Mouse (Mus musculus) testis, postnatal 10 days (tissue): Measurements from ENCODE around the gene Mdm2.
"Not testable (repeated sequence)": the region's sequence is repeated elsewhere in the genome, so short reads cannot be mapped to it uniquely, and the experiment has no call there.

Source experiments
- DNase-seq: peaks from one replicate; pipeline ENCODE4 v3.0.0; 2021; ENCODE audit warnings: low spot score

Gene Mdm2

DNA sequence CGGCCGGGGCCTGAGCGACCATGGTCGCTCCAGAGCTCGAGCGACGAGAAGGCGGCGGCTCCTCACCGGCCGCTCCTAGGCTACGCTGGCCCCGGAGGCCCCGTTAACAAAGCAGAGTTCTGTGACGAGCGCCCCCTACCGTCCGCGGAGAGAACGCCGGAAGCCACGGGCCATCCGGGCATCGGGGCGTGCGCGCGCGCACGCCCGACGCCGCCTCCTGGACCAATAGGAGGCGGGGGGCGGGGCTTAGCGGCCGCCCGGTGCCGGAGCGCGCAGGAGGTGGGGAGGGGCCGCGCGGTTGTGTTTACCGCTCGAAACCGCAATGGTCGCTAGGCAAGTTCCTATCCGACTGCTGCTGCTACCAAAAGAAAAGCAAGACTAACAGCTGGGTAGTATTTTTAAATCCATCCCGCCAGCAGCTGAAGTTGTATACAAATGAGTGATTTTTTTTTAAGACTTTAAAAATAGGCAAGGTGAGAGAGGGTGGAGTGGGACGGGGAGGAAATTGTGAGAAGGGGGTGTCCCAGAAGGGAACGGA, at the start of gene Mdm2:
TSS of gene Mdm2 (minus strand) at position 155 of the 538 bp plus-strand sequence.
- DNase-seq, result peak; percentile 99

DNA sequence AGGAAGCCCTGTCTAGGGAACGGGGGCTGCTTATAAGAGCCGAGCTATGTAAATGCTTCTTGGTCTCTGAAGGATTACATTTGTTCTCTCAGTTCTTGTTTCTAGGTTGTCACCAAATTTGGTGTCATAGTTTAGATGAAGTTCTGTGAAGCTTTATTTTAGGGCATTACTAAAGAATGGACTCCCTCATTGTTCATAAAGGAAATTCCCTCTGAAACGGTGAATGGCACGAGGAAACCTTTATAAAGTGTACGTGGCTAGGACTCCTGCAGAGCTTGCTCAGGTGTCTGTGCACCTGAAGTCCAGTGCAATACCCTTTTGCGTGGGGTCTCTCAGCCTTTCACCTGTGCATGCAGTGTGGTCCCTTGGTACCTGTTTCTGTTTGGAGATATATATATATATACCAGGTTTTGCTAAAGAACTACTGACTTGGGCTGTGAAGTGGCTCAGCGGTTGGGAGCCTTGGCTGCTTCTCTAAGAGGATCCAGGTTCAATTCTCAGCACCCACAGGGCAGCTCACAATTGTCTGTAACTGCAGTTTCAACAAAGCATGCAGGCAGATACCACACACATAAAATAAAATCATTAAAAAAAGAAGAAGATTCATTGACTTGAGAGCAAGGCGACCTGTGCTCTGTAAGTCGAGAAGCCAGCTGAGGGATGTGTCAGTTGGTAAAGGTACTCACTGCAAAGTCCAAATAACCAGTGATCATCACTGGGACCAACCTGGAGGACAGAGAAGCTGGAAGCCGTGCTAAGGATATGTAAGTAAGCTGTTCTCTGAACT, 49.5 kb upstream of the Mdm2 start:
- no peak for DNase-seq

DNA sequence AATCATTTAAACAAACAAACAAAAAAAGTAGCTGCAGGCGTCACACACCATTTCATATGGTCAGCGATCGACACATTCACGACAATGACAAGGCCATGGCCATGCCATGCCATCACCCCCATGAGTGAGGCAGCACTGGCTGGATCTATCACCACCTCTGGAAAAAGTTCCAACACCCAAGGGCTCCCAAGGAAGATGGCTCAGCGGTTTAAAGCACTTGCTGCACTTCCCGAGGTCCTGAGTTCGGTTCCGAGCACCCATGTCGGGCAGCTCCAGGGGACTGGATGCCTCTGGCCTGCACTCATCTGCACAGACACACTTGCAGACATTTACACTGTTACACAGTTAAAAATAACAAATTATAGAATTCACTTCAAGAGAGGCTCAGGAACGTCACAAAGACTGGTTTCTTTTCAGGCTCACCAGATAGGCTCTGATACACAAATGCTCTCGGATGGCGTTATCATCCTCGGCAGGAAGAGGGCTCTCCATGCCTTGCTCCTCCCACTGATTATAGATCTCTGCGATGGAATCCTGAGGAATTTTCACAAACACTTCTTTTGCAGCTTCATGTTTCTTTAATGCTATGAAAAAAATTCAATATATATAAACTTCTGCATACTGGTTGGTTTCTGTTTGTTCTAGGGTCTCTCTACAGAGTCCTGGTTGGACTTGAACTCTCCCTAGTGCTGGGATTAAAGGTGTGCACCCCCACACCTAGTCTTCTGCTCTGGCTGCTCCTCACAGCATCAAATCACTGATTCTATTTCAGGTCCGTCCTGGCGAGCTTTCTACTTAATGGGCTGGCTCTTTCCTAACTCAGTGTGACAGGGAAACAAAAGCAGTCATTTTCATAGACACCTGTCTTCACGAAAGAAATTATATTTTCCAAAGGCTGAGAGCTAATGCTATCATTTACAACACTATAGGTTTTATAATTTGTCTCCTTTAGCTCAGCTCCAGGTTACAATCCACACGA, 48.5 kb upstream of the Mdm2 start:
- no peak for DNase-seq

DNA sequence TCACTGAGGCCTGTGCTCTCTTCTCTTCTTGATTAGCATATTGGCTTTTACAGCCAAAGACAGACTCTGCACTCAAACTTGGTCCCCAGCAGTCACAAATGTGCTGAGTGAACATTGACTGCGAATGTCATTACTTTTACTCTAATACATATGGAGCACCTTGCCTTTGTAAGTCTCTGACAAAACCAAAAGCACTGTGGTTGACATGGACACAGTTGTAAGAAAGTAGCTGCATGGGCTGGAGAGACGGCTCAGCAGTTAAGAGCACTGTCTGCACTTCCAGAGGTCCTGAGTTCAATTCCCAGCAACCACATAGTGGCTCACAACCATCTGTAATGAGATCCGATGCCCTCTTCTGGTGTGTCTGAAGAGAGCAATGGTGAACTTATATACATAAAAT, 47.8 kb upstream of the Mdm2 start:
- not testable (repeated sequence) for DNase-seq

DNA sequence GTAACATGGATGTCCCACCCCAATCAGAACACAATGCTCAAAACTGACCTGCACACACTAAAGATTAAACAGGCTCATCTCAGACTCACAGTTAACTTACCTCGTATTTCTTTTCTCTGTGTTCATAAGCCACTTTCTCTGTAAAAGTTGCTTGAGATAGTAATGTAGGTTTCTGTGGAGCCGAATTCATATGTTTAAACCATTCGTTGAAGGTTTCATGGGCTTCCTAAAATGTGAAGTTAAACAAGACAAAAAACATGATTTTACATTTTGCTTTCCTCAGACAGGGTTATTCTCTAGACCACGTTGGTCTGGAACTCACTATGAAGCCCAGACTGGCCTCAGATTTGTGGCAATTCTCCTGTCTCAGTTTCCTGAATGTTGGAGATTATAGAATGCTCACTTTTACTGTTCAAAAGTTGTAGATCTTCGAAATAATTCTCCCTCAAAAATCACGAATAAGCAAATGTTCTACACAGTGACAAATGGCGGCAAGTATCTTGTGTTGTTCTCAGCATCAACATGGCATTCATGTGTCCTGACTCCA, 47.3 kb upstream of the Mdm2 start:
- no peak for DNase-seq

DNA sequence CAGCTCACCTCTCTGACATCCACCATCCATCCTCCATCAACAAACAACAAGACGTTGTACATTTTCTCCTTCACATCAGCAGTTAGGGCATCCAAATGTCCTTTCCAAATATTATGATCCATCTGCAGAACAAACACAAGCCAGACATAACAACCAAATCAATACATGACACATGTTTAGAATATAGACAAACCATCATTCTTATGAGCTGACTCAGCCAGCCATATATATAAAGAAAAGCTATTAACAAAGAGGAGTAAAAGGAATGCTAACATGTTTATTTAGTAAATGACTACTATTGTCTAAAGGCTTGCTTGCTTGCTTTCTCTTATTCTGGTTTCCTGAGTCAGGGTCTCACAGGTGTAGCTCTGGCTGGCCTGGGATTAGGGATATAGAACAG, 46.7 kb upstream of the Mdm2 start:
- DNase-seq, result no peak

DNA sequence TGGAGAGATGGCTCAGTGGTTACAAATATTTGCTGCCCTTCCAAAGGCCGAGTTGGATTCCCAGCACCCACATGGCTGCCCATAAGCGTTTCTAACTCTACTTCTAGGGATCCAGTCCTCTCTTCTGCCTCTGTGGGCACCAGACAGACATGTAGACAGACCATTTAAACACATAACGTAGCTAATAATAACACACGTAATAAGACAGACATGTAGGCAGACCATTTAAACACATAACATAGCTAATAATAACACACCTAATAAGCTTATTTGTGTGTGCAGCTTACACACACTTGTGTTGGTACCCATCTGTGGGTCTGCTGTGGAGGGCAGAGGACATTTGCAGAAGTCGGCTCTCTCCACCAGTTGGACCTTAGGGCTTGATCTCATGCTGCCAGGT, 46.2 kb upstream of the Mdm2 start:
- DNase-seq, result no peak

DNA sequence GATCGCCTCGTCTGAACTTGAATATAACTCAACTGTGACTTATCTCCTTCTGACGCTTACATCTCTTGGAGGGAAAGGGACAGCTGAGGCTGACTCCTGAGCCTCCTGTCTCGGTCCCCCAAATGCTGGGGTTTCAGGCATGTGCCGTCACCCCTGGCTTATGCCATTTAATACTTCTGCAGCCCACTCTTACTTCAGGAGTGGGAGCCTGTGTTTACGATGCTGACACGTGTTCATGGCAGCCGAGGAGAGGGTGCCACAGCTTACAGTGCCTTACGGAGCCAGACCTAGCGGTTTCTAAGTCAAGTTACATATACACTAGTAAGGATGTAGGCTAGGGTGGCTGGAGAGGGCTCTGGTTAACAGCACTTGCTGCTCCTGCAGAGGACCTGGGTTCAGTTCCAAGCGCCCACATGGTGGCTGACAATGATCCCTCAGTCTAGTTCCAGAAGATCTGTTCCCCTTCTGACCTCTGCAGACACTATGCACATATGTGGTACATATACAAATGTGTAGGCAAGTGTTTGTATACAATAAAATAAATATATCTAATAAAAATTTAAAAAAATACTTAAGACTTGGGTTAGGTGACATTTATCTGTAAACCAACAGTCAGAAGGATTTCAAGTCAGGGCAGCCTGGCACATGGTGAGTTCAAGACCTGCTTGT, 45.4 kb upstream of the Mdm2 start:
- DNase-seq, result no peak

DNA sequence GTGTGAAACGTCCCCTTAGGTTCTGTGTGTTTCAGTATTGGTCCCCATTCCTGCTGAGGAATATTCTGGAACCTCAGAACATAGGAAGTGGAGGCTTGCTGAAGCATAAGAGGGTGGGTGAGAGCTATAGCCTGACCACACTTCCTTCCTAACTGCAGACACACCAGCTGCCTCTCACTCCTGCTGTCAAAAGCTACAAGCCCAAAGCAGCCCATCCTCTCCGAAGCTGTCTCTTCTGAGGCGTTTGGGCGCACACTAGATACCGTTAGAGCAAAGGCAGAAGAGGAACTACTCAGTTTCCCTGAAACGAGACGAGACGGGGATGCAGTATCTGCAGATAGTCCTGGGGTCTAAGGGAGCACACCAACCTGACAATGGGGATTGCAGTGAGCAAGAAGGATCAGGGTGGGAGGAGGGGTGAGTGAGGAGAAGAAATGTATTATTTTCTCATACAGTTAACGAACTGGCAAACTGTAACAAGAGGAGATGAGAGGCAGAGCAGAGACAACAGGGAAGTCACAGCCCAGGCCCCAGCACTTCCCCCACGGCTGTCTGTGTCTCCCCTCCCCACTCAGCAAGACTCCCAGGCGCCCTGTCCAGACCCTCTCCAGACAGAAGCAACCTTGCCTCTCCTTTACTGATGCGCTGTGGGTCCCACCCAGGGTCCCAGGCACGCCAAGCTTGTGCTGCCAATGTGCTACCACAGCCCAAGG, 44.7 kb upstream of the Mdm2 start:
- no peak for DNase-seq

DNA sequence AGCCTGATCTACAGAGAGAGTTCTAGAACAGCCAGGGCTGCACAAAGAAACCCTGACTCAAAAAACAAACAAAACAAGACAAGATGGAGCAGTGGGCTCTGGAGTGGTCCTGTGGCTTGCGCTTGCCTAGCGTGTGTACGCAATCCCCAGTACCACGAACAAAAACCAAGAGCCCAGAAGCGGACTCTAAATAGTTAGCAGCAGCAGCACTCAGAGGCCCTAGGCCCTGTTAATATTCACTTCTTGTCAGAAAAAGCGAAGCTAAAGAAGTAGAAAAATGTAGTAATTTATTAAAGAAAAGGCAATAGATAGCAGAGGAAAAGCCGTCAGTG, 44.0 kb upstream of the Mdm2 start:
- no peak for DNase-seq

DNA sequence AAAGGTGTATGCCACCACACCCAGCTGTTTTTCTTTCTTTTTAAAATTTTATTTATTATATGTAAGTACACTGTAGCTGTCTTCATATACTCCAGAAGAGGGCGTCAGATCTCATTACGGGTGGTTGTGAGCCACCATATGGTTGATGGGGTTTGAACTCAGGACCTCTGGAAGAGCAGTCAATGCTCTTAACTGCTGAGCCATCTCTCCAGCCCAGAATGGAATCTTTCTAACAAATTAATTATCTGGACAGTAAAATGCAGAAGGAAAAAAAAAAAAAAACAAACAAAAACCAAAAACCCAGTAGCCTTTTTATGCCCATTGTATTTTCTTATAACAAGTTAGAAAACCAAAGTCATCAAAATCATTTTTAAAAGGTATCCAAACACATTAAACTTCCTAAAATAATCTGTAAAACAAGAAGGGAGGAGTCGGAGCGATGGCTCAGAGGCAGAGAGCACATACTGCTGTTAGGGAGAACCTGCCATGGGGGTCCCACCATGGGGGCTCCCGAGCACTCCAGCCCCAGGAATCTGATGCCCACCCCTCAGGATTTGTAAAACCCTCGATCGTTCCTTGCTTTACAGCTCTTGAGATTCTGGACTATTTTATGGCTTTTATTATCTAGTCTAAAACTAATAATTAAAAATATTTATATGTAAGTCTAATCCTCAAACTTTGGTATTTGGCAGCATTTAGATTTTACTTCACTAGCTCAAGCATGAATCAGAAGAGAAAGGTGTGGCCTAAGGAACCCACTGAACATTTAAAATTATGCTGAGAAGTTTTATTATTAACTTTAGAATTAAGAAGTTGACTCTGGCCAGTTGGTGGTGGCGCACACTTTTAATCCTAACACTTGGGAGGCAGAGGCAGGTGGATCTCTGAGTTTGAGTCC, 43.4 kb upstream of the Mdm2 start:
- DNase-seq, result no peak

DNA sequence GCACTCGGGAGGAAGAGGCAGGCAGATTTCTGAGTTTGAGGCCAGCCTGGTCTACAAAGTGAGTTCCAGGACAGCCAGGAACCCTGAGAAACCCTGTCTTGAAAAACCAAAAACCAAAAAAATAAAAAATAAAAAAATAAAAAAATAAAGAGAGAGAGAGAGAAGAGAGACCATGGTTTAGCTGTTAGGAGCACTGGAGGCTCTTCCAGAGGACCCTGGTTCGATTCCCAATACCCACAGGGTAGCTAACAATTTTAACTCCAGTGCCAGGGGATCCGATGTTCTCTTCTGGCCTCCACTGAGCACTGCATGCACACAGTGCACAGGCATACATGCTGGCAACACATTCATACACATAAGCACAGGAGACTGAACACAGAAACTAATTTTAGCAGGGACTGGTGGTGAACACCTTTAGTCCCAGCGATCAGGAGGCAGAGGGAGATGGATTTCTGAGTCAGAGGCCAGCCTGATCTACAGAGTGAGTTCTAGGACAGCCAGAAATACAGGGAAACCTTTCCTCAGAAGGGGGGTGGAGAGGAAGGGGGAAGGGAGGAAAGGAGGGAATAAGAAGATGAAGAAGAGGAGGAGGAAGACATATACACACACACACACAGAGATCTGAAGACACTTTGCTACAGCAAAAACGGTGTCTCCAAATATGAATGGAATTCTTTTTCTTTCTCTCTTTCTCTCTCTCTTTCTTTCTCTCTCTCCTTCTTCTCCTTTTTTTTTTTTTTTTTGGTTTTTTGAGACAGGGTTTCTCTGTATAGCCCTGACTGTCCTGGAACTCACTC, 42.5 kb upstream of the Mdm2 start:
- no peak for DNase-seq

DNA sequence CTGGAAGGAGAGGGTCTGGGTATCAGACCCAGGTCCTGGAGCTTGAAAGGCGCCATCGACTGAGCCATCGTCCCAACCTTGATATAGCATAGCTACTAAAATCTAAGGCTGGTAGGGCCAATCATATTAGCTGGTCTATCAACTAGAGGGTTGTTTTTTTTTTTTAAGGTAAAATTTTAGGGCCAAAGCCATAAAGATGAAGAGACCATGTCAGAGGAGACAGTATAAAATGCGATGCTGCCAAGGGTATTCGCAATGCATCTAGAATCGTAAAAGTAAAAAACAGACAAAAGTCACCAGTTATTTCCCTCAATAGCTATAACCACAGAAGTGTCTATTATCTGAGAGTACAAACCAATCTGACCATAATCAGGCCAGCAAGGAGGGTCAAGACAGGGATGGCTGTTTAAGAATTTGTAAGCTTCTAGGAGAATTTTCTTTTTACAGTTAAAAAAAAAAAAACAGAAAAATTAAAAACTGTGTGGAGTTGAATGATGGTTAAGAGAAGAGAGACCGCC, 41.8 kb upstream of the Mdm2 start:
- DNase-seq, result no peak

DNA sequence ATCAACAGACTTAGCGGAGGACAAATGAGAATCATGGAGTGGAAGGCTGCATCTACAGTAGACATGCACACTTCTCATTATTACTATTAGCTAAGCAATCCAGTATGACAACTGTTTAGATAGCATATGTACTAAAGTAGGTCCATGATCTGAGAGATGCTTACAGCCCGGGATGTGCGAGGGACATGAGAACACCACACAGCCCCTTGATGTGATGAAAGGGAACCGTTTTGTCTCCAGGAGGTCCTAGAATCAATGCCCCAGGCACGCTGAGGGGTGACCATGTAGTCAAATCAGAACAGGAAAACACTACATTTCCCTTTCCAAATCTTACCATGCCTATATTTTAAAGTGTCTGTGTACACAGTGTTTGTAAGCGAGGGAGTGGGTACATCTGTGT, 41.2 kb upstream of the Mdm2 start:
- DNase-seq, result no peak

DNA sequence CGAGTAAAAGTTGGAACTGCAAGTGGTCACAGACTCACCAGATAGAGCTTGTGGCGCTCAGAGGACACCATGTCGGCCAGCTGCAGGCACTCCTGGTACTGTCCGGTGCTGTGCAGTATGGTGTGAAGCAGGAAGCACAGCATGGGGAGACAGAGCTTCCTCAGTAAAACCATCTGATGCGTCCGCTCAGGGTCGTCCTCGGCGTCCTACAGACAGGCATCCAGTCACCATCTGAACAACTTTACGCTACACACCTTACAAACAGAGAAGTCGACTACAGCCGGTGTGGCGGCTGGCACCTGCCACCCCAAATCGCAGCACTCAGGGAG, 40.7 kb upstream of the Mdm2 start:
- no peak for DNase-seq

DNA sequence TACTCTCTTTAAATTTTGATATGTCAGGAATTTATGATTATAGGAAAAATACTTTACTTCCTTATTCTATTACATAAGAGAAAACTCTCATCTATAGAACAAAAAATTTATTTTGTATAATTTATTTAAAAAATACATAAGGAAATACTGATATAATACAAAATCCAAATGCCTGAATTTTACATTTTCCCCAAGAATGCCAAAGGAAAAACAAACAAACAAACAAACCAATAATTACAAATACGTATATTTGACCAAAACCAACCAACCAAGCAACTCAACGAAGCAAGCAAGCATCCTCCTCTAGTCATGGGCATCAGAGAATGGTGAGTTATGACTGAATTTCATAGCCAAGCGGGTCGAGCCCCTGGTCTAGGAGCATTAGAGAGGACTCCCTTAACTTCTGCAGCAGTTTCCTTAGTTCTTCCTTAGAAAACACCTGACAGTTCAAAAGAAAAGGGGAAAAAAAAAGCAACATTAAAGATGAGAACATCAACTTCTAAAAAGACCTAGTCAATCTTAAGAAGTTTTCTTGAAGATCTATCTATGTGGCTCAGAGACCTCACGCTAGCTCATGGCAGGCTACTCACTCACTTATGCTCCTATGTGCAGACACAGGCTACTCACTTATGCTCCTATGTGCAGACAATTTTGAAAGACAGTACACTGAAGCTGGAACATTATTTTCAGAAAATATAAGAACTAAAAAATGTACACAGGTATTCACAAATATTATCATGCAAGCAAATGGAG, 40.1 kb upstream of the Mdm2 start:
- DNase-seq, result no peak

DNA sequence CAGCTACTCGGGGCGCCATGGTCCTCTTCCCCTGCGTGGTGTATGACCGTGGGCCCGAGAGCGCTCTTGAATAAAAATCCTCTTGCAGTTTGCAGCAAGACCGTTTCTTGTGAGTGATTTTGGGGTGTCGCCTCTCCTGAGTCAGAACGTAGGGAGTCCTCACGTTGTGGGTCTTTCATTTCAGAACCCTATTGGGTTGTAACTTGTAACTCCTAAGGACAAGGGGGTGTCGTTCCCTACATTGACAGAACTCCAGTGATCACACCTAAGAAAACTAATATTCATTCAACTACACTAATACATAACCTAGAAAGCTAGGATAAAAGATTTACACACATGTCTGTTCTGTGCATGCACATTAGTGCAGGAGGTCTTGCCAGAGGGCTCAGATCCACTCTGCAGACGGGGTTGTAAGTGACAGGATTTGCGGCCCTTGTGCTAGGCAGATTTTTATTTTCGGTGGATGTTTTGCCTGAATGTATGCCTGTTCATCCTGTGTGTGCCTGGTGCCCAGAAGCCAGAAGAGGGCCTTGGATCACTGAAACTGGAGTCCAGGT, 39.3 kb upstream of the Mdm2 start:
- no peak for DNase-seq

DNA sequence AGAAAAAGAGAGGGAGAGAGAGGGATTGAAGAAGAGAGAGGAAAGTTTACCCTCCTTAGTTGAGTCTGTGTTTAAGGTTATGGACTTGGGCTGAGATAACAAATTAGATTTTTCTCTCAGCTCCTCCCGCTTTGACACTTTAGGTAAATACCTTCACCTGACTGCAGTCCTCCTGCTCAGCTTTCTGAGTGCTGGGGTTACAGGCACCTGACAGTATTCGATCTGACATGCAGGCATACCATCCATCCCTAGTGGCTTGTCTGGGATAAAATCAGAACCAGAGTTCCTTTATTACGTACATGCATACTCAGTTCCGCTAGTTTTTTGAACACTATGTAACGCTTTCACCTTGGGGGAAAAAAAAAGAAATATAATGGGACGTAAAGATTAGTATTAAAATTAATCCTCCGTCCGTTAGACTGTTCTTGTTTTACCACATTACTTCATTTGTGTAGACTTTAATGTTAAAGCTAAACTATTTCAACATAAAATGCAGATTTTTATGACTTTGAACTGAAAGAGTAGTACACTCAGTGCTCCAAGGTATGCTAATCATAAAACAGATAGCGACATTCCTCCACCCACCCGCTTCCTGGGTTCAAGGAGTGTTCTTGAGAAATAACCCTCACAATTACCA, 38.6 kb upstream of the Mdm2 start:
- no peak for DNase-seq
